Mouse (Mus musculus) embryonic facial prominence, embryonic 13.5 days (tissue): ENCODE measurements around the gene Sncb. TPM values are rescaled to one million over a fixed set of nuclear protein-coding genes. Genes with fewer than 3 reads are reported as not detected.

Experiments used
- ATAC-seq: fragments of 200-750 bp; cut with Nextera tagmentation; 2 replicates; pipeline ENCODE4 v1.8.0; 2017; ENCODE audit warnings: low read depth; ENCODE audit not compliant: insufficient number of reproducible peaks, insufficient read depth, low FRiP score, low TSS enrichment
- H3K27ac ChIP-seq: fragments of 300-500 bp; sonication (generic); 2 replicates; pipeline ENCODE4 v1.5.1; 2015; ENCODE audit warnings: moderate library complexity, mild to moderate bottlenecking, inconsistent platforms
- H3K27me3 ChIP-seq: fragments of 300-500 bp; sonication (generic); 2 replicates; pipeline ENCODE4 v1.6.1; 2015; ENCODE audit warnings: mild to moderate bottlenecking, inconsistent platforms
- H3K36me3 ChIP-seq: fragments of 300-500 bp; sonication (generic); 2 replicates; pipeline ENCODE4 v1.6.1; 2015; ENCODE audit warnings: mild to moderate bottlenecking, inconsistent platforms
- H3K4me1 ChIP-seq: fragments of 300-500 bp; sonication (generic); 2 replicates; pipeline ENCODE4 v1.6.1; 2015; ENCODE audit warnings: inconsistent platforms
- H3K4me2 ChIP-seq: fragments of 300-500 bp; sonication (generic); 2 replicates; pipeline ENCODE4 v1.6.1; 2015; ENCODE audit warnings: moderate library complexity, mild to moderate bottlenecking, inconsistent platforms
- H3K4me3 ChIP-seq: fragments of 300-500 bp; sonication (generic); 2 replicates; pipeline ENCODE4 v1.5.1; 2015; ENCODE audit warnings: mild to moderate bottlenecking, inconsistent platforms
- H3K9ac ChIP-seq: fragments of 300-500 bp; sonication (generic); 2 replicates; pipeline ENCODE4 v1.6.1; 2015; ENCODE audit warnings: mild to moderate bottlenecking, inconsistent platforms
- H3K9me3 ChIP-seq: fragments of 300-500 bp; sonication (generic); 2 replicates; pipeline ENCODE4 v1.6.1; 2016; ENCODE audit warnings: inconsistent platforms
- WGBS: fragments of 180-500 bp; shearing (Covaris S2); methylation state at CpG from one replicate; pipeline ENCODE4 v1.1.7; 2015; ENCODE audit warnings: mixed read lengths; 5-methylcytosine and 5-hydroxymethylcytosine counted together
- polyA plus RNA-seq: library from polyadenylated mRNA; unstranded; fragments of >200 nt; fragmentation: Nextera tagmentation; extraction: Ambion mirVana; gene quantifications from 2 replicates; pipeline ENCODE4 v1.2.1, GENCODE M21; 2015

Gene Sncb
- polyA plus RNA-seq, 1 experiment from 2014 or later, result 0.20 TPM

GRCm38 (mm10) chr13:54737488-54738212, 28.7 kb downstream of the Sncb start:
- no peaks in the 10 kb centered on the region for H3K9me3 ChIP-seq
- no peak overlapping the region for H3K27ac ChIP-seq
- peaks cover 13% of the 10 kb centered on the region for H3K4me1 ChIP-seq
- H3K4me2 ChIP-seq, result peak overlapping the region; percentile 77
- H3K9ac ChIP-seq, result peak overlapping the region; percentile 64
- 1% methylated on average over 74 of the region's 87 CpGs for WGBS
- peak; percentile 73 for ATAC-seq
- peaks cover 61% of the 10 kb centered on the region for H3K27me3 ChIP-seq
- H3K4me3 ChIP-seq, result peak overlapping the region; percentile 49
- H3K36me3 ChIP-seq, result no peaks in the 10 kb centered on the region

DNA sequence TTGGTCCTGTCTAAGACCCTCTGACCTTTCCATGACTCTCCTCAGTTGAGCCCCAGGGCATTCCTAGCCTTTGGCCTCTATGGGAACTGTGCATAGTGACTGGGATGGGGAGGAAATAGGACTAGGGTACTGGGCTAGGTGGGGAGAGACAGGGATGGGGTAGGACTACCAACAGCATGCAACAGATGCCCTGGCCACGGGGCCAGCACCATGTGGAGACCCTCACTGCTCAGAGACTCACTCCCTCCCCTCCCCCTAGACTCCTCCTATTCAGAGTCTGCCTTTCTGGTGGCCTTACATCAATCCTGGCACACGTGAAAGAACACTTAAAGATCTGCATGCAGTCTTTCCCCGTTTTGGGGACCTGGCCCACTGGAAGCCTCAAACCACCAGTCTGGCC, 29.5 kb downstream of the Sncb start:
- Histone ChIP-seq H3K4me1 (peaks cover 13% of the 10 kb centered on the region), H3K9me3 (no peaks in the 10 kb centered on the region), H3K36me3 (no peaks in the 10 kb centered on the region), H3K4me3 (peak overlapping the region; percentile 49), H3K9ac (peak overlapping the region; percentile 64; the same call in 1 of the 2 replicates), H3K27me3 (peaks cover 61% of the 10 kb centered on the region), H3K4me2 (peak overlapping the region; percentile 77), H3K27ac (no peak overlapping the region)
- no peak for ATAC-seq
- WGBS, result 29% methylated on average over 3 of the region's 3 CpGs

DNA sequence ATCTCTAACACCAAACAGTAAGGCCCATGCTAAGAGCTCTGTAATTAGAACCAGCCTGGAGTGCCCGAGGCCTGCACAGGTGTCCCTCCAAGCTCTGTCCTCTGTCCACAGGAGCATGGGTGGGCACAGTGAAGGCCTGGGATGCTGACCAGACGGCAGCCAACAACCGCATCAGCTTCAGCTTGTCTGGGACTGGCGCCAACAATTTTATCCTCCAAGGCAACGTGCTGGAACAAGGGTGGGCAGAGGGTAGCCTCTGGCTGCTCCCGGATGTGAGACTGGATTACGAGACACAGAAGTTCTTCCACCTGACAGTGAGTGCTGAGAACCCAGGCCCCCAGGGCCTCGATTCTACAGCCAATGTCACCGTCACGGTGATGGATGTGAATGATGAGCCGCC, 40.3 kb downstream of the Sncb start:
- Histone ChIP-seq H3K36me3 (no peaks in the 10 kb centered on the region), H3K4me3 (no peak overlapping the region), H3K9ac (no peak overlapping the region), H3K4me1 (no peaks in the 10 kb centered on the region), H3K9me3 (no peaks in the 10 kb centered on the region), H3K27me3 (no peaks in the 10 kb centered on the region), H3K4me2 (no peak overlapping the region), H3K27ac (no peak overlapping the region)
- ATAC-seq, result no peak
- WGBS, result 64% methylated on average over 11 of the region's 11 CpGs

DNA sequence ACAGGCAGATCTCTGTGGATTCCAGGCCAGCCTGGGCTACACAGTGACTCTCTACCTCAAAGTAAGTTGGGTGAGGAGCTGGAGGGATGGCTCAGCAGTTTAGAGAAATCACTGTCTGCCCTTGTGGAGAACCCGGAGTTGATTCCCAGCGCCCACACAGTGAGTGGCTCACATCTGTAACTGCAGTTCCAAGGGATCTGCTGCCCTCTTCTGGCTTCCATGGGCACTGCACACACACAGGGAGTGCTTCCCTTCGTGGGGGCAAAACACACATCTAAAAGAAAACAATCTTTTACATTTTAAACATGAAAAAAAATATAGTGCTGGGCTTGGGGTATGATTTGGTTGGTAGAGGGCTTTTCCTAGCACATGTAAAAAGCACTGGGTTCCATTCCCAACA, 43.3 kb downstream of the Sncb start:
- Histone ChIP-seq H3K36me3 (no peaks in the 10 kb centered on the region), H3K4me2 (no peak overlapping the region)
- 90% methylated on average over 3 of the region's 3 CpGs for WGBS

GRCm38 (mm10) chr13:54716916-54717315, 49.5 kb downstream of the Sncb start:
- 2% methylated on average over 5 of the region's 5 CpGs for WGBS
- Histone ChIP-seq H3K27ac (no peak overlapping the region), H3K9me3 (no peaks in the 10 kb centered on the region), H3K27me3 (no peaks in the 10 kb centered on the region), H3K4me2 (no peak overlapping the region), H3K9ac (no peak overlapping the region), H3K4me1 (no peaks in the 10 kb centered on the region), H3K36me3 (no peaks in the 10 kb centered on the region), H3K4me3 (no peak overlapping the region)
- no peak for ATAC-seq

More for the DNA sequence above, 43.3 kb downstream of the Sncb start:
- Histone ChIP-seq H3K9ac (no peak overlapping the region), H3K4me1 (no peaks in the 10 kb centered on the region), H3K27me3 (no peaks in the 10 kb centered on the region), H3K27ac (no peak overlapping the region), H3K4me3 (no peak overlapping the region), H3K9me3 (no peaks in the 10 kb centered on the region)
- no peak for ATAC-seq

DNA sequence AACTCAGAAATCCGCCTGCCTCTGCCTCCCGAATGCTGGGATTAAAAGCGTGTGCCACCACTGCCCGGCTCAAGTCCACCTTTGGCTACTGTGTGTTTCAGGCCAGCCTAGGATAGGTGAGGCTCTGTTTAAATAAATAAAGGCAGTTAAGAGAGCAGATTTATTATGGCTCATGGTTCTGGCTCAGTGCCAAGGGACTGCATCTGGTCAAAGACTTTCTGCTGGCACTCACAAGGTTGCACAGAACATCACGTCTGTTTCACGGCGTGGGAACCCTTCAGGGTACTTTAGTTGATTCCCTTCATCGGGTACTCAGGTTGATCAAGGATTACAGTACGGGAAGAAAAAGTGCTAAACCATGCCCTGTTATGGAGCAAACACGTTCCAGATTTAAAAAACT, 51.4 kb downstream of the Sncb start:
- H3K4me3 ChIP-seq, result no peak overlapping the region
- no peaks in the 10 kb centered on the region for H3K9me3 ChIP-seq
- H3K4me1 ChIP-seq, result no peaks in the 10 kb centered on the region
- H3K4me2 ChIP-seq, result no peak overlapping the region
- no peaks in the 10 kb centered on the region for H3K36me3 ChIP-seq
- ATAC-seq, result no peak
- H3K9ac ChIP-seq, result no peak overlapping the region
- no peaks in the 10 kb centered on the region for H3K27me3 ChIP-seq
- 67% methylated on average over 10 of the region's 10 CpGs for WGBS
- no peak overlapping the region for H3K27ac ChIP-seq

GRCm38 (mm10) chr13:54714393-54714792, 52.0 kb downstream of the Sncb start:
- Histone ChIP-seq H3K4me1 (no peaks in the 10 kb centered on the region), H3K36me3 (no peaks in the 10 kb centered on the region), H3K27ac (no peak overlapping the region), H3K4me2 (no peak overlapping the region), H3K9me3 (no peaks in the 10 kb centered on the region), H3K9ac (no peak overlapping the region), H3K27me3 (no peaks in the 10 kb centered on the region), H3K4me3 (no peak overlapping the region)
- WGBS, result 42% methylated on average over 4 of the region's 4 CpGs
- ATAC-seq, result no peak

GRCm38 (mm10) chr13:54710866-54711265, 55.5 kb downstream of the Sncb start:
- H3K4me2 ChIP-seq, result no peak overlapping the region
- no peak overlapping the region for H3K9ac ChIP-seq
- H3K9me3 ChIP-seq, result no peaks in the 10 kb centered on the region
- H3K27me3 ChIP-seq, result no peaks in the 10 kb centered on the region
- no peaks in the 10 kb centered on the region for H3K36me3 ChIP-seq
- WGBS, result 78% methylated on average over 3 of the region's 3 CpGs
- no peak overlapping the region for H3K27ac ChIP-seq
- H3K4me3 ChIP-seq, result no peak overlapping the region
- no peak for ATAC-seq
- no peaks in the 10 kb centered on the region for H3K4me1 ChIP-seq

Other genes with a start within 250 kb of the Sncb start
- gene 4833439L19Rik, start 201.2 kb downstream of the Sncb start, polyA plus RNA-seq, result 150 and 153 TPM in 2 replicates
- gene Arl10, start 191.6 kb downstream of the Sncb start, polyA plus RNA-seq, result 31.0 and 33.8 TPM in 2 replicates
- 97.5 and 113 TPM in 2 replicates for gene Nop16, start 176.5 kb downstream of the Sncb start, polyA plus RNA-seq
- gene Higd2a, start 176.4 kb downstream of the Sncb start, polyA plus RNA-seq, result 168 and 183 TPM in 2 replicates
- 38.0 and 39.1 TPM in 2 replicates for gene Cltb, start 155.3 kb downstream of the Sncb start, polyA plus RNA-seq
- 82.8 and 92.9 TPM in 2 replicates for gene Faf2, start 144.8 kb downstream of the Sncb start, polyA plus RNA-seq
- gene Rnf44, start 72.7 kb downstream of the Sncb start, polyA plus RNA-seq, result 58.3 and 62.8 TPM in 2 replicates
- gene Cdhr2, start 65.1 kb downstream of the Sncb start, polyA plus RNA-seq, result 1.4 TPM in 1 of 2 replicates, not detected in the other
- gene Gprin1, start 16.7 kb downstream of the Sncb start, polyA plus RNA-seq, result 0.44 and 0.46 TPM in 2 replicates
- gene Eif4e1b, start 17.4 kb upstream of the Sncb start, polyA plus RNA-seq, result not detected in 2 replicates
- gene Tspan17, start 22.8 kb upstream of the Sncb start, polyA plus RNA-seq, result 7.5 and 7.6 TPM in 2 replicates
- gene Unc5a, start 182.8 kb upstream of the Sncb start, polyA plus RNA-seq, result 0.60 and 0.94 TPM in 2 replicates